20 mouse cellular contexts compared by ENCODE assay signal in the genomic region with DNA sequence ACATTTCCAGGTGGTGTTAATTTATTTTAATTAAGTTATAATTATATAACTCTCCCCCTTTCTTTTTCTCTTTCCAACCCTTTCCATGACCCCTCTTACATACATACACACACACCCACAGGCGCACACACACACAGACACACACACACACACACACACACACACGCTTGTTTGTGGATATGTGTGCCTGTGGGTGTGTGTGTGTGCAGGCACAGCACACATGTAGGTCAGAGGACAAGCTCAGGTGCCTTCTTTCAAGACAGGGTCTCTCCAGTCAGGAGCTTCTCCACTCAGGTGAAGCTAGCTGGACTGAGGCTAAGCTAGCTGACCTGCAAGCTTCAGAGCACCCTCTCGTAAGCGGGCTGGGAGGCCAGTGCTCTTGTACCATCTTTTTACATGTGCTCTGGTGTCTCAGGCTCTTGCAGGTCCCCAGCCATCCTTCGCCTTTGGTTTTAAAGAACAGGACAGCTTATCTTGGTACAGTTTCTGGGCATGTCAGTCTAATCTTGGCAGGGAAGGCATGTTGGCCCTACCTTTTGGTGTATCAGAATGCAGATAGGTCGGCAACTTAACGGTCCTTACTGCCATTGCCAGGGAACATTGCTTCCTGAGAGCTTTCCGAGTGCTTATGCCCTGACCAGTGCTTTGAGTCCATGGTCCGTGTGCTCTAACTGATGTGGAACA. TPM values are rescaled to one million over a fixed set of nuclear protein-coding genes. Genes with fewer than 3 reads are reported as not detected.
DNase-seq lines count a peak whose midpoint lies in the region; ATAC-seq and TF ChIP-seq lines count a peak whose summit lies in the region.
"Had no signal": no experiment of that assay in that cellular context is flagged by ENCODE, and none has a peak within 500 bp of the region (broad histone marks: within the 10 kb centered on the region; RNA-seq: fewer than 3 reads in every experiment).

No protein-coding gene starts in this region.

- intact Hi-C loops in gastrocnemius, postnatal 36 days (cut with DNase I), result loop anchor here (5.0 kb wide), 1 partner anchor 40 kb away; no protein-coding TSS in a partner anchor

- H3K27me3 ChIP-seq in stomach, embryonic 15.5 days (replicated peaks), result no peaks in the 10 kb centered on the region
- no peaks in the 10 kb centered on the region for H3K27me3 ChIP-seq in stomach, postnatal 0 days (ENCODE audit: control insufficient read depth, insufficient read depth, low read length)
- no peaks in the 10 kb centered on the region for H3K27me3 ChIP-seq in liver, embryonic 14.5 days (ENCODE audit: control insufficient read depth, insufficient read depth, low read length)
- no peaks in the 10 kb centered on the region for H3K27me3 ChIP-seq in midbrain, embryonic 11.5 days (ENCODE audit: control insufficient read depth, insufficient read depth, low read length)
- H3K27me3 ChIP-seq in forebrain, embryonic 13.5 days, result no peaks in the 10 kb centered on the region
- H3K27me3 ChIP-seq: CH12.LX; hindbrain, embryonic 13.5 days had no signal

- TF ChIP-seq POLR2A in lung, adult 2 months (IDR thresholded peaks at IDR 0.05; ENCODE audit: borderline replicate concordance, extremely low read depth, low read depth, low read length), result no peak

- WGBS in stomach, embryonic 15.5 days, result 91% methylated on average over 9 of the region's 9 CpGs
- 93% methylated on average over 9 of the region's 9 CpGs for WGBS in stomach, postnatal 0 days
- WGBS in liver, embryonic 14.5 days (ENCODE audit: insufficient replicate concordance), result 29% methylated on average over 9 of the region's 9 CpGs
- 90% methylated on average over 9 of the region's 9 CpGs for WGBS in midbrain, embryonic 11.5 days
- WGBS in forebrain, embryonic 13.5 days, result 95% methylated on average over 9 of the region's 9 CpGs
- WGBS in lung, adult 2 months, result 85% methylated on average over 9 of the region's 9 CpGs

- no peak overlapping the region for H3K4me2 ChIP-seq in stomach, embryonic 15.5 days
- H3K4me2 ChIP-seq in stomach, postnatal 0 days (replicated peaks; ENCODE audit: low read depth), result no peak overlapping the region
- H3K4me2 ChIP-seq in liver, embryonic 14.5 days (ENCODE audit: low read depth), result peak overlapping the region; percentile 51
- no peak overlapping the region for H3K4me2 ChIP-seq in midbrain, embryonic 11.5 days
- no peak overlapping the region for H3K4me2 ChIP-seq in forebrain, embryonic 13.5 days
- H3K4me2 ChIP-seq: hindbrain, embryonic 13.5 days had no signal

- H3K4me3 ChIP-seq in stomach, embryonic 15.5 days (replicated peaks), result no peak overlapping the region
- H3K4me3 ChIP-seq in stomach, postnatal 0 days (ENCODE audit: low read depth, low read length), result no peak overlapping the region
- no peak overlapping the region for H3K4me3 ChIP-seq in liver, embryonic 14.5 days (ENCODE audit: insufficient read depth in 1 of 2, low read depth in 2 of 2, low read length in 2 of 2)
- no peak overlapping the region for H3K4me3 ChIP-seq in midbrain, embryonic 11.5 days (ENCODE audit: low read depth, low read length)
- H3K4me3 ChIP-seq in forebrain, embryonic 13.5 days, result no peak overlapping the region
- no peak overlapping the region for H3K4me3 ChIP-seq in lung, adult 2 months (replicated peaks; ENCODE audit: extremely low read depth, low read depth, low read length)
- H3K4me3 ChIP-seq: hindbrain, embryonic 13.5 days; limb, embryonic 10.5 days; midbrain, embryonic 10.5 days had no signal

- DNase-seq in gastrocnemius, adult 8-10 months (ENCODE audit: low spot score in 2 of 2), result peak; percentile 8 to 24
- DNase-seq in gastrocnemius, postnatal 36 days, result no peak
- DNase-seq in stomach, postnatal 0 days (ENCODE audit: low spot score), result no peak
- peak; percentile 30 to 57 (median 49) for DNase-seq in liver, embryonic 14.5 days (ENCODE audit: low read depth in 3 of 3, low spot score in 3 of 3)
- no peak for DNase-seq in midbrain, embryonic 11.5 days (ENCODE audit: low spot score, missing footprints)
- DNase-seq in lung, adult 2 months, result no peak
- DNase-seq: adrenal gland, postnatal 25 days; cerebellum, adult 18-20 months; cerebellum, postnatal 36 days; kidney, adult 8-10 months; kidney, postnatal 36 days; lung, adult 18-20 months; right cerebral cortex, adult 18-20 months had no signal

- peak; percentile 36; the same call in 1 of the 2 replicates for ATAC-seq in stomach, embryonic 15.5 days (ENCODE audit: insufficient read depth, low FRiP score, low read depth)
- ATAC-seq in stomach, postnatal 0 days (ENCODE audit: low FRiP score, low TSS enrichment), result no peak
- ATAC-seq in liver, embryonic 14.5 days (ENCODE audit: insufficient read depth), result peak; percentile 79
- no peak for ATAC-seq in midbrain, embryonic 11.5 days (ENCODE audit: low FRiP score)
- no peak for ATAC-seq in forebrain, embryonic 13.5 days
- ATAC-seq: forebrain, embryonic 14.5 days had no signal

- no peak overlapping the region for H3K9ac ChIP-seq in stomach, embryonic 15.5 days
- H3K9ac ChIP-seq in stomach, postnatal 0 days (ENCODE audit: low read length), result no peak overlapping the region
- peak overlapping the region; percentile 52 for H3K9ac ChIP-seq in liver, embryonic 14.5 days (replicated peaks)
- no peak overlapping the region for H3K9ac ChIP-seq in midbrain, embryonic 11.5 days (ENCODE audit: low read length)
- no peak overlapping the region for H3K9ac ChIP-seq in forebrain, embryonic 13.5 days
- H3K9ac ChIP-seq: hindbrain, embryonic 13.5 days had no signal

- H3K4me1 ChIP-seq in stomach, embryonic 15.5 days, result no peaks in the 10 kb centered on the region
- H3K4me1 ChIP-seq in stomach, postnatal 0 days (replicated peaks; ENCODE audit: control insufficient read depth, insufficient read depth), result no peaks in the 10 kb centered on the region
- H3K4me1 ChIP-seq in liver, embryonic 14.5 days (replicated peaks; ENCODE audit: control insufficient read depth in 2 of 2, insufficient read depth in 2 of 2, low read length in 1 of 2), result peaks cover 37 to 54% of the 10 kb centered on the region in 2 experiments
- H3K4me1 ChIP-seq in midbrain, embryonic 11.5 days (ENCODE audit: control insufficient read depth, insufficient read depth, low read length), result no peaks in the 10 kb centered on the region
- H3K4me1 ChIP-seq in forebrain, embryonic 13.5 days, result no peaks in the 10 kb centered on the region; the same call in 1 of the 2 replicates
- H3K4me1 ChIP-seq in lung, adult 2 months (ENCODE audit: control insufficient read depth, insufficient read depth, low read length), result peaks cover 7% of the 10 kb centered on the region
- H3K4me1 ChIP-seq: midbrain, embryonic 10.5 days had no signal

- TF ChIP-seq CTCF in stomach, postnatal 0 days (IDR thresholded peaks at IDR 0.05; ENCODE audit: low read depth), result no peak
- TF ChIP-seq CTCF in liver, embryonic 14.5 days (IDR thresholded peaks at IDR 0.05; ENCODE audit: low read depth), result no peak
- no peak for TF ChIP-seq CTCF in lung, adult 2 months (IDR thresholded peaks at IDR 0.05; ENCODE audit: insufficient read depth, low read length)

- H3K27ac ChIP-seq in stomach, embryonic 15.5 days, result no peak overlapping the region
- H3K27ac ChIP-seq in stomach, postnatal 0 days (replicated peaks), result no peak overlapping the region
- H3K27ac ChIP-seq in liver, embryonic 14.5 days, result peak overlapping the region; percentile 43
- H3K27ac ChIP-seq in midbrain, embryonic 11.5 days (ENCODE audit: low read depth, low read length), result no peak overlapping the region
- H3K27ac ChIP-seq in forebrain, embryonic 13.5 days, result no peak overlapping the region
- H3K27ac ChIP-seq: hindbrain, embryonic 13.5 days; limb, embryonic 10.5 days; midbrain, embryonic 10.5 days had no signal

- TF ChIP-seq EP300 in stomach, postnatal 0 days (optimal IDR thresholded peaks at IDR 0.05), result no peak
- TF ChIP-seq EP300 in liver, embryonic 14.5 days (IDR thresholded peaks at IDR 0.05; ENCODE audit: low read depth), result peak; percentile 90

- no peaks in the 10 kb centered on the region for H3K9me3 ChIP-seq in stomach, embryonic 15.5 days
- H3K9me3 ChIP-seq in stomach, postnatal 0 days (ENCODE audit: control insufficient read depth, low read length), result no peaks in the 10 kb centered on the region
- H3K9me3 ChIP-seq in liver, embryonic 14.5 days (ENCODE audit: control insufficient read depth, low read length), result no peaks in the 10 kb centered on the region
- no peaks in the 10 kb centered on the region for H3K9me3 ChIP-seq in midbrain, embryonic 11.5 days (ENCODE audit: control insufficient read depth, low read length)
- no peaks in the 10 kb centered on the region for H3K9me3 ChIP-seq in forebrain, embryonic 13.5 days (replicated peaks)
- H3K9me3 ChIP-seq: hindbrain, embryonic 13.5 days; limb, embryonic 10.5 days; midbrain, embryonic 10.5 days had no signal

- H3K36me3 ChIP-seq in stomach, embryonic 15.5 days, result peaks cover 14% of the 10 kb centered on the region; the same call in 1 of the 2 replicates
- H3K36me3 ChIP-seq in stomach, postnatal 0 days (ENCODE audit: control insufficient read depth, insufficient read depth, low read length), result peaks cover 4% of the 10 kb centered on the region; the same call in 1 of the 2 replicates
- H3K36me3 ChIP-seq in liver, embryonic 14.5 days (replicated peaks; ENCODE audit: control insufficient read depth, insufficient read depth, low read depth), result peaks cover 8% of the 10 kb centered on the region
- peaks cover 3% of the 10 kb centered on the region; the same call in 1 of the 2 replicates for H3K36me3 ChIP-seq in midbrain, embryonic 11.5 days (ENCODE audit: control insufficient read depth, insufficient read depth, low read length)
- peaks cover 22% of the 10 kb centered on the region for H3K36me3 ChIP-seq in forebrain, embryonic 13.5 days (ENCODE audit: poor library complexity, severe bottlenecking)

RNA-seq across cellular contexts. Expression of a gene that starts 28.3 kb away (rescaled TPM):
- total RNA-seq in gastrocnemius, adult 8-10 months (2022), result 10 to 100 TPM; 45.8 to 55.5 (median 51.7) TPM
- 10 to 100 TPM; 42.5 to 43.6 TPM for total RNA-seq in gastrocnemius, postnatal 36 days (2021)
- 38.7 and 42.1 TPM in 2 replicates for polyA plus RNA-seq in stomach, embryonic 15.5 days (2015; fragmentation: Nextera tagmentation; extraction: Ambion mirVana)
- 11.6 and 12.0 TPM in 2 replicates for polyA plus RNA-seq in stomach, postnatal 0 days (2015; fragmentation: Nextera tagmentation; extraction: Ambion mirVana)
- polyA plus RNA-seq in liver, embryonic 14.5 days (2012; rRNA removed), result 5.5 and 6.5 TPM in 2 replicates
- polyA plus RNA-seq in liver, embryonic 14.5 days (2014; fragmentation: Nextera tagmentation; extraction: Ambion mirVana), result 8.8 and 10.0 TPM in 2 replicates
- polyA plus RNA-seq in midbrain, embryonic 11.5 days (2014; fragmentation: Nextera tagmentation; extraction: Ambion mirVana), result 90.6 and 96.8 TPM in 2 replicates
- polyA plus RNA-seq in forebrain, embryonic 13.5 days (2015; fragmentation: Nextera tagmentation; extraction: Ambion mirVana), result 118 and 137 TPM in 2 replicates
- 17.9 and 21.5 TPM in 2 replicates for polyA plus RNA-seq in lung, adult 2 months (2012; rRNA removed)

Comparison
In these comparisons a context has a peak if more than half of its experiments do, and no peak if none do; other contexts are left out.
1. DNase-seq: peak in gastrocnemius, adult 8-10 months (2 of 2) and liver, embryonic 14.5 days (3 of 3); none in gastrocnemius, postnatal 36 days (0 of 2), stomach, postnatal 0 days (single experiment), midbrain, embryonic 11.5 days (single experiment) and lung, adult 2 months (single experiment).
2. ATAC-seq: peak in stomach, embryonic 15.5 days (single experiment) and liver, embryonic 14.5 days (single experiment); none in stomach, postnatal 0 days (single experiment), midbrain, embryonic 11.5 days (single experiment) and forebrain, embryonic 13.5 days (single experiment).